Mouse (Mus musculus) limb, embryonic 11.5 days (tissue): ENCODE data around the gene Gm11639. TPM values are rescaled to one million over a fixed set of nuclear protein-coding genes. Genes with fewer than 3 reads are reported as not detected.

Source experiments
- ATAC-seq: fragments of 200-750 bp; cut with Nextera tagmentation; 2 replicates; pipeline ENCODE4 v1.8.0; 2017; ENCODE audit warnings: low read depth; ENCODE audit not compliant: insufficient number of reproducible peaks, low FRiP score, low TSS enrichment
- DNase-seq: peaks from one replicate; pipeline ENCODE4 v3.0.0-alpha.2; 2015; ENCODE audit warnings: low spot score
- H3K27ac ChIP-seq: fragments of 300-500 bp; sonication (generic); replicated peaks from 2 replicates; pipeline ENCODE4 v1.5.1; 2014; ENCODE audit warnings: low read depth, mild to moderate bottlenecking, low read length
- H3K27me3 ChIP-seq: fragments of 300-500 bp; sonication (generic); 2 replicates; pipeline ENCODE4 v1.6.1; 2014; ENCODE audit warnings: mild to moderate bottlenecking, low read length, mixed read lengths; ENCODE audit not compliant: control insufficient read depth, insufficient read depth
- H3K36me3 ChIP-seq: fragments of 300-500 bp; sonication (generic); 2 replicates; pipeline ENCODE4 v1.6.1; 2014; ENCODE audit warnings: mild to moderate bottlenecking, low read length, moderate library complexity, mixed read lengths; ENCODE audit not compliant: control insufficient read depth, insufficient read depth
- H3K4me1 ChIP-seq: fragments of 300-500 bp; sonication (generic); 2 replicates; pipeline ENCODE4 v1.6.1; 2014; ENCODE audit warnings: low read length, mixed read lengths; ENCODE audit not compliant: control insufficient read depth, insufficient read depth
- H3K4me2 ChIP-seq: fragments of 300-500 bp; sonication (generic); 2 replicates; pipeline ENCODE4 v1.6.1; 2014; ENCODE audit warnings: low read depth, mild to moderate bottlenecking, moderate library complexity; ENCODE audit not compliant: severe bottlenecking
- H3K4me3 ChIP-seq: fragments of 300-500 bp; sonication (generic); 2 replicates; pipeline ENCODE4 v1.5.1; 2014; ENCODE audit warnings: low read depth, low read length
- H3K9ac ChIP-seq: fragments of 300-500 bp; sonication (generic); 2 replicates; pipeline ENCODE4 v1.6.1; 2014; ENCODE audit warnings: mild to moderate bottlenecking, low read length
- H3K9me3 ChIP-seq: fragments of 300-500 bp; sonication (generic); 2 replicates; pipeline ENCODE4 v1.6.1; 2016; ENCODE audit warnings: low read length; ENCODE audit not compliant: control insufficient read depth
- WGBS: fragments of 180-500 bp; shearing (Covaris S2); extraction: QIAGEN DNeasy Blood & Tissue Kit; methylation state at CpG from one replicate; pipeline ENCODE4 v1.1.7; 2014; 5-methylcytosine and 5-hydroxymethylcytosine counted together
- polyA plus RNA-seq: library from polyadenylated mRNA; unstranded; fragments of >200 nt; fragmentation: Nextera tagmentation; extraction: Ambion mirVana; gene quantifications from 2 replicates; pipeline ENCODE4 v1.2.1, GENCODE M21; 2014

The Gm11639 gene
- polyA plus RNA-seq, 1 experiment from 2014 or later, result not detected

- H3K9ac ChIP-seq, result no peak overlapping the region
- DNase-seq, result no peak
- H3K4me1 ChIP-seq, result no peaks in the 10 kb centered on the region
- no peak overlapping the region for H3K4me3 ChIP-seq
- H3K36me3 ChIP-seq, result no peaks in the 10 kb centered on the region; the same call in 1 of the 2 replicates
- H3K9me3 ChIP-seq, result no peaks in the 10 kb centered on the region
- no peak overlapping the region for H3K4me2 ChIP-seq
- 0 out of 2 replicates have a peak, but pooled peaks cover 2% of the 10 kb centered on the region for H3K27me3 ChIP-seq
- WGBS, result 67% methylated on average over 11 of the region's 11 CpGs
- no peak for ATAC-seq
- no peak overlapping the region for H3K27ac ChIP-seq
These were observed 459.2 kb downstream of the Gm11639 start for GRCm38 (mm10) chr11:105144508-105145210.

GRCm38 (mm10) chr11:105145211-105145610, 459.7 kb downstream of the Gm11639 start:
- 87% methylated on average over 10 of the region's 10 CpGs for WGBS

GRCm38 (mm10) chr11:105146593-105146992, 461.1 kb downstream of the Gm11639 start, which contains the start of gene Gm10842:
Gene Gm10842 (plus strand): TSS chr11:105146893.
- H3K4me2 ChIP-seq, result no peak within 1 kb of the TSS
- no peak within 1 kb of the TSS for H3K4me3 ChIP-seq
- no peaks in the 10 kb centered on the region for H3K36me3 ChIP-seq
- 0 out of 2 replicates have a peak, but pooled peaks cover 2% of the 10 kb centered on the region for H3K27me3 ChIP-seq
- ATAC-seq (no peak), DNase-seq (no peak)
- no peak within 1 kb of the TSS for H3K27ac ChIP-seq
- H3K9ac ChIP-seq, result no peak within 1 kb of the TSS
- peaks cover 5% of the 10 kb centered on the region for H3K4me1 ChIP-seq
- H3K9me3 ChIP-seq, result no peaks in the 10 kb centered on the region
- WGBS, result 74% methylated on average over 3 of the region's 3 CpGs

More at GRCm38 (mm10) chr11:105145211-105145610, 459.7 kb downstream of the Gm11639 start:
- no peak for DNase-seq
- Histone ChIP-seq H3K27me3 (0 out of 2 replicates have a peak, but pooled peaks cover 2% of the 10 kb centered on the region), H3K9ac (no peak overlapping the region), H3K27ac (no peak overlapping the region), H3K9me3 (no peaks in the 10 kb centered on the region), H3K4me2 (no peak overlapping the region), H3K4me1 (no peaks in the 10 kb centered on the region), H3K36me3 (no peaks in the 10 kb centered on the region; the same call in 1 of the 2 replicates), H3K4me3 (no peak overlapping the region)
- ATAC-seq, result no peak

- H3K36me3 ChIP-seq, result no peaks in the 10 kb centered on the region
- no peak overlapping the region for H3K4me2 ChIP-seq
- peaks cover 26% of the 10 kb centered on the region for H3K4me1 ChIP-seq
- no peak overlapping the region for H3K27ac ChIP-seq
- no peak for ATAC-seq
- no peaks in the 10 kb centered on the region for H3K9me3 ChIP-seq
- H3K9ac ChIP-seq, result no peak overlapping the region
- 0 out of 2 replicates have a peak, but pooled peaks cover 2% of the 10 kb centered on the region for H3K27me3 ChIP-seq
- WGBS, result 74% methylated on average over 3 of the region's 3 CpGs
- H3K4me3 ChIP-seq, result no peak overlapping the region
- no peak for DNase-seq
These were observed 463.8 kb downstream of the Gm11639 start for GRCm38 (mm10) chr11:105149353-105149752.

GRCm38 (mm10) chr11:105149766-105150165, 464.3 kb downstream of the Gm11639 start:
- 89% methylated on average over 1 of the region's 1 CpGs for WGBS
- no peak for DNase-seq

GRCm38 (mm10) chr11:105150691-105151090, 465.2 kb downstream of the Gm11639 start:
- Histone ChIP-seq H3K27me3 (0 out of 2 replicates have a peak, but pooled peaks cover 2% of the 10 kb centered on the region), H3K9ac (no peak overlapping the region), H3K9me3 (no peaks in the 10 kb centered on the region), H3K36me3 (no peaks in the 10 kb centered on the region), H3K27ac (no peak overlapping the region), H3K4me1 (peaks cover 26% of the 10 kb centered on the region), H3K4me2 (no peak overlapping the region), H3K4me3 (no peak overlapping the region)
- DNase-seq (no peak), ATAC-seq (no peak)
- WGBS, result 64% methylated on average over 4 of the region's 4 CpGs

More at GRCm38 (mm10) chr11:105149766-105150165, 464.3 kb downstream of the Gm11639 start:
- Histone ChIP-seq H3K36me3 (no peaks in the 10 kb centered on the region), H3K4me1 (peaks cover 26% of the 10 kb centered on the region), H3K27ac (no peak overlapping the region), H3K9me3 (no peaks in the 10 kb centered on the region), H3K4me2 (no peak overlapping the region), H3K4me3 (no peak overlapping the region), H3K9ac (no peak overlapping the region), H3K27me3 (0 out of 2 replicates have a peak, but pooled peaks cover 2% of the 10 kb centered on the region)
- no peak for ATAC-seq

GRCm38 (mm10) chr11:105151226-105152016, 465.9 kb downstream of the Gm11639 start:
- WGBS, result 11% methylated on average over 17 of the region's 19 CpGs
- H3K4me3 ChIP-seq, result 0 out of 2 replicates have a peak overlapping the region, but pooled peaks have one; percentile 1
- no peak overlapping the region for H3K9ac ChIP-seq
- H3K27me3 ChIP-seq, result no peaks in the 10 kb centered on the region
- 0 out of 2 replicates have a peak overlapping the region, but pooled peaks have one; percentile 1 for H3K4me2 ChIP-seq
- no peak overlapping the region for H3K27ac ChIP-seq
- H3K9me3 ChIP-seq, result no peaks in the 10 kb centered on the region
- ATAC-seq (peak; percentile 66), DNase-seq (peak; percentile 77)
- H3K36me3 ChIP-seq, result no peaks in the 10 kb centered on the region
- H3K4me1 ChIP-seq, result peaks cover 26% of the 10 kb centered on the region

GRCm38 (mm10) chr11:105152017-105152300, 466.5 kb downstream of the Gm11639 start:
- Histone ChIP-seq H3K9me3 (no peaks in the 10 kb centered on the region), H3K27ac (no peak overlapping the region), H3K4me1 (peaks cover 26% of the 10 kb centered on the region), H3K27me3 (no peaks in the 10 kb centered on the region), H3K4me2 (no peak overlapping the region), H3K4me3 (no peak overlapping the region), H3K36me3 (no peaks in the 10 kb centered on the region), H3K9ac (no peak overlapping the region)
- DNase-seq (no peak), ATAC-seq (no peak)
- WGBS, result 54% methylated on average over 2 of the region's 4 CpGs
